Mouse (Mus musculus) limb, embryonic 13.5 days (tissue): ENCODE results near the gene Cracr2b. TPM values are rescaled to one million over a fixed set of nuclear protein-coding genes. Genes with fewer than 3 reads are reported as not detected.

Experiments used
- ATAC-seq: fragments of 200-750 bp; cut with Nextera tagmentation; 2 replicates; pipeline ENCODE4 v1.8.0; 2017; ENCODE audit warnings: low read depth, moderate number of reproducible peaks, moderate TSS enrichment; ENCODE audit not compliant: low FRiP score
- H3K27ac ChIP-seq: fragments of 300-500 bp; sonication (generic); 2 replicates; pipeline ENCODE4 v1.5.1; 2015; ENCODE audit warnings: inconsistent platforms, mild to moderate bottlenecking, moderate library complexity
- H3K27me3 ChIP-seq: fragments of 300-500 bp; sonication (generic); 2 replicates; pipeline ENCODE4 v1.6.1; 2015; ENCODE audit warnings: mild to moderate bottlenecking, inconsistent platforms
- H3K36me3 ChIP-seq: fragments of 300-500 bp; sonication (generic); 2 replicates; pipeline ENCODE4 v1.6.1; 2015; ENCODE audit warnings: inconsistent platforms, mild to moderate bottlenecking, moderate library complexity
- H3K4me1 ChIP-seq: fragments of 300-500 bp; sonication (generic); 2 replicates; pipeline ENCODE4 v1.6.1; 2015; ENCODE audit warnings: inconsistent platforms
- H3K4me2 ChIP-seq: fragments of 300-500 bp; sonication (generic); replicated peaks from 2 replicates; pipeline ENCODE4 v1.6.1; 2015; ENCODE audit warnings: inconsistent platforms, mild to moderate bottlenecking, moderate library complexity
- H3K4me3 ChIP-seq: fragments of 300-500 bp; sonication (generic); 2 replicates; pipeline ENCODE4 v1.5.1; 2015; ENCODE audit warnings: moderate library complexity, mild to moderate bottlenecking, inconsistent platforms
- H3K9ac ChIP-seq: fragments of 300-500 bp; sonication (generic); 2 replicates; pipeline ENCODE4 v1.6.1; 2015; ENCODE audit warnings: mild to moderate bottlenecking, inconsistent platforms
- H3K9me3 ChIP-seq: fragments of 300-500 bp; sonication (generic); 2 replicates; pipeline ENCODE4 v1.6.1; 2016; ENCODE audit warnings: inconsistent platforms
- WGBS: fragments of 180-500 bp; shearing (Covaris S2); methylation state at CpG from one replicate; pipeline ENCODE4 v1.1.7; 2015; 5-methylcytosine and 5-hydroxymethylcytosine counted together
- polyA plus RNA-seq: library from polyadenylated mRNA; unstranded; fragments of >200 nt; fragmentation: Nextera tagmentation; extraction: Ambion mirVana; gene quantifications from 2 replicates; pipeline ENCODE4 v1.2.1, GENCODE M21; 2015

Gene Cracr2b
- polyA plus RNA-seq, 1 experiment from 2014 or later: 13.5 TPM

DNA sequence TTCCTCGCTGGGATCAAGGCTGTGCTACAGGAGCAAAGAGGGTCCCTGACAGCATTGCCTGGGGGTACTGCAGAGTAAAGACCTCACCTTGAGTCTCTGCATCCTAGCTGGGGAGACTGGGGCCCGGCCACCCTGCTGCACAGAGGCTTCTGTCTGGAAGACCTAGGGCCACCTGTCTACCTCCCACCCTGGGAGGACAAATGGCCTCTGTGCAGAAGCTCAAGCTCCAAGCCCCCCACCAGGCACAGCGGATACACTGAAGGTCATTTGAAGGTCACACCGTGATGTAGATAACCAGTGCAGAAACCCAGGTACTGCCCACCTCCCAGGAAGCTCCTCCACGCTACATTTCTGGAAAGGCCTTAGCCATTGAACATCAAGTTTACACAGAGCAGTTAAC is 32.2 kb upstream of the Cracr2b start:
- Histone ChIP-seq H3K27ac (no peak overlapping the region), H3K9ac (peak overlapping the region; percentile 56; the same call in 1 of the 2 replicates), H3K27me3 (no peaks in the 10 kb centered on the region), H3K9me3 (no peaks in the 10 kb centered on the region), H3K4me3 (peak overlapping the region; percentile 36), H3K36me3 (peaks cover 38% of the 10 kb centered on the region), H3K4me1 (peaks cover 26% of the 10 kb centered on the region), H3K4me2 (peak overlapping the region; percentile 62)
- no peak for ATAC-seq
- WGBS: 59% methylated on average over 5 of the region's 5 CpGs

DNA sequence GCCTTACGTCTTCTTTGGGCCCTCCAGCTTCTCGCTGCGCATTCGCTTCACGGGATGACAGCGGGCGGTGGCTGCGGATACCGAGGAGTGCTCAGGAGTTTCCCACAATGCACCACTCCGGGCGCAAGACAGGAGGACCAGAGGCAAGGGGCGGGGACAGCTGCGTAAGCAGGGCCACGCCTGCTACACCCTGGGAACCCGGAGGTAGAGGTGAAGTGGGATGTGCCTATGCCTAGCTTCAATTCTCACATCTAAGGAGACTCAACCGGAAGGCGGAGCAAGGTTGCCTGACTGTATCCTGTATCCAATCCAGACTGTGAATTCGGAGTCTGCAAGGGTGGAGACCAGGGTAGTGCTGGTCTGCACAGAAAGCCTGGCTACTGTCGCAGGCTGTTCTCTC is 31.6 kb upstream of the Cracr2b start, which contains the start of gene Cend1:
Gene Cend1 (minus strand): TSS at position 182 of the 400 bp plus-strand sequence.
- peaks cover 32% of the 10 kb centered on the region for H3K4me1 ChIP-seq

DNA sequence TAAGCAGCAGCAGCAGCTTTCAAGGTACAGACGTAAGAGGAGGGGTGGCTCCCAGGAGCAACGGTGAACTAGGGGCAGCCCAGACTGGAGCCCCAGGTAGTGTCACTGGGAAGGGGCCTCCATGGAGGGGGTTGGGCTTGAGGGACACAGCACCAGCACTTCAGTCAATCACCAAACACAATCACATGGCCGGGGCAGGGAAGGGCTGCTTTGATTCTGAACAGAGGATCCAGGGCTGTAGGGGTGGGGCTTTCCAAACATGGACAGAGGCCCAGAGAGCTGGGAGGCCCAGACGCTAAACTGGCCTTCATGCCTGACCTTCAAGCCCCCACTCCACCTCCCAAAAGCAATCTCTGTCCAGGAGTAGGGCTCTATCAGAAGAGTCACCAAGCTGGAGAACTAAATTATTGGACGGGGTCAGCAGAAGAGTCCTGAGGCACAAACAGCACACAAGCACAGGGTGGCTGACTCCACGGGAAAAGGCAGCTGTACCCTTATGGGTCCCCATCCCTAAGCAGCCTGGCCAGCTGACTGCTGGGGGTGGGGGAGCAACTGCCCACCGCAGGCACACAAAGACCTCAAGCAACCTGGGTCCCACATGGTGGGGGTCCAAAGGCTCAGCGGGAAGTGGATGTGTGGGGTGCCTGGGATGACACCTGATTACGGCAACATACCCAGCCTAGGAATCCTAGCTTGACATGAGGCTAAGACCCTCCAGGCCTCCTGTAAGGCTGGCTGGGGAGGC is 30.9 kb upstream of the Cracr2b start:
- Histone ChIP-seq H3K27me3 (no peaks in the 10 kb centered on the region), H3K9me3 (no peaks in the 10 kb centered on the region), H3K4me2 (peak overlapping the region; percentile 62), H3K27ac (0 out of 2 replicates have a peak overlapping the region, but pooled peaks have one; percentile 22), H3K4me1 (peaks cover 39% of the 10 kb centered on the region), H3K4me3 (no peak overlapping the region), H3K9ac (0 out of 2 replicates have a peak overlapping the region, but pooled peaks have one; percentile 56), H3K36me3 (peaks cover 40% of the 10 kb centered on the region)
- WGBS: 64% methylated on average over 9 of the region's 9 CpGs
- ATAC-seq: no peak

More for the DNA sequence above, 31.6 kb upstream of the Cracr2b start, which contains the start of gene Cend1:
- WGBS: 4% methylated on average over 19 of the region's 19 CpGs
- Histone ChIP-seq H3K4me3 (peak within 1 kb of the TSS; percentile 36), H3K27me3 (no peaks in the 10 kb centered on the region), H3K4me2 (peak within 1 kb of the TSS; percentile 62), H3K27ac (0 out of 2 replicates have a peak within 1 kb of the TSS, but pooled peaks have one; percentile 22), H3K9ac (peak within 1 kb of the TSS; percentile 56), H3K36me3 (peaks cover 40% of the 10 kb centered on the region), H3K9me3 (no peaks in the 10 kb centered on the region)
- peak; percentile 78 for ATAC-seq

DNA sequence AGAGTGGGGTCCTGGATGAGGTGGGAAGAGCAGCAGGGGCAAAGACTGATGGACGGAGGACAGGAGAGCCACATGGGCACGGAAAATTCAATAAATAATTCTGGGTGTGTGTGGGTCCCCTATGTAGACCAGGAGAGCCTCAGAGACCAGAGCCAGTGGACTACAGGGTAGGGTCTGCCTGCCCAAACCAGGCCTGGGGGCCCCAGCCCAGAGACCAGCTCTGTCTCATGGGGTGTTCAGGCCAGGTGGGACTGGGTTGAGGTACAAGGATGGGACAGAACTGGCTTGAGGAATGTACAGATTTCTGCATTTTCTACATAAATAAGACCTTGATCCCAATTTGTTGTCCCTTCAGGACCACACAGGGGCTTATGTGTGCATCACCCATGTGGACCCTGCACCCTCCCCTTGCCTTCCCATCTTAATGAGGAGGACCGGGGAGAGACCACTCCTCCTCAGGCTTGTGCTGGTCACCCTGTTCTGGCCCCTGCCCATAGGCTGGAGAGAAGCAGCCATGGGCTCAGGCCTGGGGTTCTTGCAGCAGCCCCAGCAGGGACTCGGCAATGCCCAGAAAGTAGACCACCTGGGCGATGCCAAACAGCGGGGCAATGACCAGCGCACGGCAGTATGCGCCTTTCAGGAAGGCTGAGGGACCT is 30.2 kb upstream of the Cracr2b start:
- peaks cover 46% of the 10 kb centered on the region for H3K4me1 ChIP-seq
- H3K9ac ChIP-seq: 0 out of 2 replicates have a peak overlapping the region, but pooled peaks have one; percentile 56
- no peak overlapping the region for H3K4me2 ChIP-seq
- ATAC-seq: no peak
- H3K9me3 ChIP-seq: no peaks in the 10 kb centered on the region
- no peak overlapping the region for H3K27ac ChIP-seq
- H3K36me3 ChIP-seq: peaks cover 40% of the 10 kb centered on the region
- 95% methylated on average over 9 of the region's 9 CpGs for WGBS
- no peak overlapping the region for H3K4me3 ChIP-seq
- no peaks in the 10 kb centered on the region for H3K27me3 ChIP-seq

DNA sequence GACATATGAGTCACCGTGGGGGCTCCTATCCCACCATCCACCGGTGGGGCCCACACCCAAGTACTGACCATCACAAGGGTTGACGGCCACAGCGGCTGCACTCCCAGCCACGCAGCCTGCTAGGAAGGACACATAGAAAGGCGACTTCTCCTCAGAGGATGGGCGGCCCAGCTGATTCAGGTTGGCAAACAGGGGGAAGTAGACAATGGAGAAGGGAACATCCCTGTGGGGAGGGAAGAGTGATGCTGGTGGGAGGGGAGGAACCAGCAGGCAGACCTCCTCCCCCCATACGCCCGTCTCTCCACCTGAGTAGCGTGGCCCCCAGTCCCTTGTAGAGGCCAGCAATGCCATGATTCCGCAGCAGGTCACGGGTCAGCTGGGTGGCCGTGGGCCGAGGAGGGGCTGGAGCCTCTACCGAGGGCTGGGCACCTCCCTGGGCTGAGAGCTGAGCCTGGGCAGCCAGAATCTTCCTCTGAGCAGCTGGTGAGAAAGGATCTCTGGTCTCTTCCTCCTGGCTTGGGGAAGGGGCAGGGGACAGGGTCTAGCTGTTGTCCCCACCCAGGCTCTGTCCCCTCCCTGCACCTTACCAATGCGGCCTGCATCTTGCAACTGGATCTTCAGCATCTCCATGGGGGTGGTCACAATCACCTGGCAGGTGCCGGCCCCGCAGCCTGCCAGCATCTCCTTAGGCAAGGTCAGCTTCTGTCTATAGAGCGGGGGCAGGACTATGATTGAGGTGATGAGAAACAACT is 29.3 kb upstream of the Cracr2b start:
- WGBS: 91% methylated on average over 19 of the region's 19 CpGs
- H3K4me1 ChIP-seq: peaks cover 55% of the 10 kb centered on the region
- H3K27me3 ChIP-seq: no peaks in the 10 kb centered on the region
- H3K36me3 ChIP-seq: peaks cover 40% of the 10 kb centered on the region
- H3K9ac ChIP-seq: no peak overlapping the region
- no peak overlapping the region for H3K4me2 ChIP-seq
- H3K9me3 ChIP-seq: no peaks in the 10 kb centered on the region
- H3K4me3 ChIP-seq: no peak overlapping the region
- H3K27ac ChIP-seq: no peak overlapping the region
- ATAC-seq: no peak

DNA sequence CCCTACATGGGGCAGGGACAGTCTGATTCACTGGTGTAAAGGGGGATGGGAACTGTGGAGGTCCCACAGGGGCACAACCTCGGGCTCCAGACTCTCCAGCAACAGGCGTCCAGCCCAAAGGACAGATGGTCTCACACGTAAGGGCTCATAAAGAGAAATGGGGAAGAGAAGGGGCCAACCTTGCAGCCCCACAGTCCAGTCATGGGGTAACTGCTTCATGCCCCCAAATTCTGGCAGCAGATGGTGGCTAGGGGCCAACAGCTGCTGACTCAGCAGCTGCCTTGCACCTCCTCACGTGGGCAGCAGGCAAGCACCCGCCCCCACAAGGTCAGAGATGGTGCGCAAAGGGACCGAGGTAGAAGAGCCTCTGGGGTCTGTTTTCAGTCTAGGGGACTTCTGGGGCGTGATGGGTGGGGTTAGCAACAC is 28.7 kb upstream of the Cracr2b start:
- Histone ChIP-seq H3K4me2 (no peak overlapping the region), H3K9ac (no peak overlapping the region), H3K27ac (no peak overlapping the region), H3K9me3 (no peaks in the 10 kb centered on the region), H3K36me3 (peaks cover 40% of the 10 kb centered on the region), H3K27me3 (no peaks in the 10 kb centered on the region), H3K4me1 (peaks cover 60% of the 10 kb centered on the region), H3K4me3 (no peak overlapping the region)
- 81% methylated on average over 8 of the region's 8 CpGs for WGBS
- ATAC-seq: no peak

DNA sequence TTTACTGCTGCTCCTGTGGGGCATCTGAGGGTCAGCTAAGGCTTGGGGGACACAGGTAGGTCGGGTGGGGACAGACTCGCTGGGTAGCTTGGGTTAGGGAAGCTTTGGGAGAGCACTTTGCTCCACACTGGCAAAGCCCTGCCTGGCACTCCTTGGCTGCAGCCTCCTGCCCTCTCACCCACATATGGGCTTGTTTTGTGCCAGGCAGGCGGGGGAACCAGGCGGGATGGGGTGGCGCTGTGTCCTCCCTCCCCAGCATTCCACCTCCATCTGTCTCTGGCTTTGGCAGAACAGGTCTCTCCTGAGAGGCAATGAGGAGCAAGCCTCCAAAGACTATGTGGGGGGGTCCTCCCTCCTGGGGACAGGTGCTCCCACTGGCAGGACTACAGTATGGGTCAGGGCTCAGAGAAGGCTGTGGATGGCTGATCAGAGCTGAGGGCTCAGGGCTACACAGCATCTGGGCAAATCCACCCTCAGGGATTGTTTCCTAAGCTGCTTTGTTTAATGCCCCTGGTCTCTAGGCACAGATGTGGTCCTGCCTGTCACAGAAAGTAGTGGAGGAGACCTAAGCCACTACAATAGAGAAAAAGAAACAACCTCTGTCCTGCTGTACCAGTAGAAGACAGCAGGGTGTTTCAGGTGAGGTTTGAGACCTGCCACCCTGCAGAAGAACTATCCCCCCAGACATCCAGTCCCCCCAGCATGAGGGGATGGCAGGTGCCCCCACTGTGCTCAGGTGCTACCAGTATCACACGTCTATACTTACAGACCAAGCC is 28.0 kb upstream of the Cracr2b start:
- Histone ChIP-seq H3K9ac (peak overlapping the region; percentile 72), H3K4me2 (peak overlapping the region; percentile 90; the same call in 1 of the 2 replicates), H3K4me3 (no peak overlapping the region), H3K9me3 (no peaks in the 10 kb centered on the region), H3K27me3 (no peaks in the 10 kb centered on the region), H3K4me1 (peaks cover 60% of the 10 kb centered on the region), H3K27ac (no peak overlapping the region), H3K36me3 (peaks cover 40% of the 10 kb centered on the region)
- ATAC-seq: no peak
- WGBS: 85% methylated on average over 6 of the region's 6 CpGs

DNA sequence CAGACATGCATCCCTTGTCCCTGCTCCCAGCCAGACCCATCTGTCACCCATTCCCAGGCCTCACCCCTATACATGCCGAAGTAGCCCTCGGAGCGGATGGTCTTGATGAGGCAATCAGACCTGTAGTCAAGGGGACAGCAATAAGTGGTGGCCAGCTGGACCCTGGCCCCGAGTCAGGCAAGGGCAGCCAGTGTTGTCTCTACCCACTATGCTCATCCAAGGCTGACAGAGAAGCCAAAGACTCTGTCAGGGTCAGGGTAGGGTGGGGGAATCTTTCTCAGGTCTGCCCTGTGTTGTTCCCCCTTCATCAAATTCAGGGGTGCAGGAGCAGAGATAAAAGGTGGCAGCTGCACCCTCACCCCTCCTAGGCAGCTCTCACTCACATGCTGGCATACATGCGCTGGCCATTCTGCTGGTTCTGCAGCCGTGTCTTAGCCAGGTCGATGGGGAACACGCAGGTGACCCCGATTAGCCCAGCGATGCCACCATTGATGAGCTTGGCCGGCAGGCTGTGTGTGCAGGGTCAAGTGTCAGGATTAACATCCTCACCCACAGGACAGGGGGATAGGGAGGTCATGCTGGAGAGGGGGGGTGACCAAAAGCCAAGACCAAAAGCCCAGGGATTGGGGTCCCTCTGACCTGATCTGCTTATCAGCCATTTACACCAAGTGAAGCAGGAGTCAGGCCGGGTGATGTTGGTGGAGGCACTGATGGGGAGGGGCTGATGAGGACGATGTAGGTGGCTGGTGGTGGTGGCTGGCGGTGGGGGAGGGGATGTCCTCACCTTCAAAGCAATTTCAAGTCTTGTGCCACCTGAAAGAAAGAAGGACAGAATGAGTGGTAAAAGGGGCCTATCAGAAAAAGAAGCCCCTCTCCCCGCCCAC is 27.1 kb upstream of the Cracr2b start:
- Histone ChIP-seq H3K9me3 (no peaks in the 10 kb centered on the region), H3K4me3 (peak overlapping the region; percentile 55), H3K4me2 (peak overlapping the region; percentile 90), H3K27ac (no peak overlapping the region), H3K4me1 (peaks cover 55% of the 10 kb centered on the region), H3K36me3 (peaks cover 49% of the 10 kb centered on the region), H3K9ac (peak overlapping the region; percentile 72), H3K27me3 (no peaks in the 10 kb centered on the region)
- 72% methylated on average over 15 of the region's 15 CpGs for WGBS
- no peak for ATAC-seq

DNA sequence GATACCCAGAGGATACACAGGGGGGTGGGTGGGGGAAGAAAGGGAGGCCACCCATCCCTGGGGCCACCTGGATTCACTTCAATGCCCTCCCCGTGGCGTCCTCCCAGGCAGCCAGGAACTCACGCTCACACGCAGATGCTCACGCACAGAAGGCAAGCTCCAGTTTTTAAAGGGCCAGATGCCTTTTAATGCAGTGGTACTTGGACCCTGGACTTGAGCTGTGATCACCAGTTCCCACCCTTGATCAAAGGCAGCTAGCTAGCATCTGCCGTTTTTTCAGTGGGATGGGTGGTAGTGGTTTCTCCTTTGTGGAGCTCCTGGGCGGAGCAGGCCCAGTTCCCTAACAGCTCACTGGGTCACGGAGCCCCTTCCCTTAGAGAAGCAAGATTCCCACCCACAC is 26.4 kb upstream of the Cracr2b start:
- peaks cover 56% of the 10 kb centered on the region for H3K36me3 ChIP-seq
- H3K27ac ChIP-seq: 0 out of 2 replicates have a peak overlapping the region, but pooled peaks have one; percentile 3

DNA sequence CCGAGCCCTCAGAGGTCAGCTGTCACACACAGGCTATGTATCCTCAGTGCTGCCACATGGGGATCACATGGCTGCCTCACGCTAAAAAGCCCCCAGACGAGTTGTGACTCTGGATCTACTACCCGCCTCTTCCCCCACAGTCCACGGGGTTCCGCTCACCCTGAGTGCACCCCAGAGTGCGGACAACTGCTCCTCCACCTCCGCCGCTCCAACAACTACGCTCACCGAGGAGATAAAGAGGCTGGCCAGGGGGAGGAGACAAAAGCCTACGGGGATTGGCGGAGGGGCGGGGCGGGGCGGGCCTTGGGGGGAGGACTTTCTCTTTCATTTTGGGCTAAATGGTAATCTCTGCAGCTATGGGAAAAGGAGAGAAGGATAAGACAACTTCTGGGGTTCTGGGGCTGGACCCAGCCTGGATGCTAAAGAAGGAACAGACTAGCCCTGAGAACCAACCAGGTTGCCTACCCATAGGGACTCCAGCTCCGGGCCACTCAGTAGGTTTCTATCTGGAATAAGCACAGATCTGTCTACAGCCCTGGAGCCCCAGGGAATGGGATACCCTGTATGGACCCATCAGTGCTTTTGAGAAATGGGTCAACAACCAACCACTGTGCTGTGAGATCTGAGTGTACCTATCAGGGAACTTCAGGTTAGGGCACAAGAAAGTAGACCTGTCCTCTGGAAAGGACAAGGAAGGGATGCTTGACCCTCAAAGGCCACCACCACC is 25.6 kb upstream of the Cracr2b start:
- Histone ChIP-seq H3K27ac (0 out of 2 replicates have a peak overlapping the region, but pooled peaks have one; percentile 3), H3K9ac (peak overlapping the region; percentile 72), H3K4me2 (peak overlapping the region; percentile 90), H3K9me3 (no peaks in the 10 kb centered on the region), H3K4me1 (peaks cover 40% of the 10 kb centered on the region), H3K27me3 (no peaks in the 10 kb centered on the region), H3K4me3 (peak overlapping the region; percentile 55), H3K36me3 (peaks cover 60% of the 10 kb centered on the region)
- no peak for ATAC-seq
- WGBS: 6% methylated on average over 17 of the region's 17 CpGs

More for the DNA sequence above, 26.4 kb upstream of the Cracr2b start:
- ATAC-seq: no peak
- Histone ChIP-seq H3K27me3 (no peaks in the 10 kb centered on the region), H3K9me3 (no peaks in the 10 kb centered on the region), H3K4me2 (peak overlapping the region; percentile 90), H3K9ac (peak overlapping the region; percentile 72), H3K4me1 (peaks cover 48% of the 10 kb centered on the region), H3K4me3 (peak overlapping the region; percentile 55)
- WGBS: 11% methylated on average over 8 of the region's 8 CpGs
